Mouse (Mus musculus) stomach, embryonic 14.5 days (tissue): ENCODE data around the gene Smco4. TPM values are rescaled to one million over a fixed set of nuclear protein-coding genes. Genes with fewer than 3 reads are reported as not detected.
"Not testable (repeated sequence)": the region's sequence is repeated elsewhere in the genome, so short reads cannot be mapped to it uniquely, and the experiment has no call there.

Source experiments
- ATAC-seq: fragments of 200-750 bp; cut with Nextera tagmentation; 2 replicates; pipeline ENCODE4 v1.8.0; 2017; ENCODE audit warnings: low read depth, moderate TSS enrichment; ENCODE audit not compliant: insufficient number of reproducible peaks, insufficient read depth, low FRiP score
- H3K27ac ChIP-seq: fragments of 300-500 bp; sonication (generic); 2 replicates; pipeline ENCODE4 v1.5.1; 2014; ENCODE audit warnings: mild to moderate bottlenecking, low read length, moderate library complexity, mixed read lengths
- H3K27me3 ChIP-seq: fragments of 300-500 bp; sonication (generic); 2 replicates; pipeline ENCODE4 v1.6.1; 2014; ENCODE audit warnings: low read length, control low read depth, mixed read lengths; ENCODE audit not compliant: control insufficient read depth, insufficient read depth
- H3K36me3 ChIP-seq: fragments of 300-500 bp; sonication (generic); 2 replicates; pipeline ENCODE4 v1.6.1; 2014; ENCODE audit warnings: mild to moderate bottlenecking, control low read depth, low read length, moderate library complexity, mixed read lengths; ENCODE audit not compliant: control insufficient read depth, insufficient read depth
- H3K4me1 ChIP-seq: fragments of 300-500 bp; sonication (generic); 2 replicates; pipeline ENCODE4 v1.6.1; 2014; ENCODE audit warnings: low read length, control low read depth, mixed read lengths; ENCODE audit not compliant: control insufficient read depth, insufficient read depth
- H3K4me2 ChIP-seq: fragments of 300-500 bp; sonication (generic); replicated peaks from 2 replicates; pipeline ENCODE4 v1.6.1; 2014; ENCODE audit warnings: low read depth, low read length, control low read depth
- H3K4me3 ChIP-seq: fragments of 300-500 bp; sonication (generic); 2 replicates; pipeline ENCODE4 v1.5.1; 2014; ENCODE audit warnings: low read depth, low read length, control low read depth
- H3K9ac ChIP-seq: fragments of 300-500 bp; sonication (generic); replicated peaks from 2 replicates; pipeline ENCODE4 v1.6.1; 2014; ENCODE audit warnings: low read depth, mild to moderate bottlenecking, control low read depth, low read length, moderate library complexity, mixed read lengths
- H3K9me3 ChIP-seq: fragments of 300-500 bp; sonication (generic); 2 replicates; pipeline ENCODE4 v1.6.1; 2016; ENCODE audit warnings: low read depth, low read length, control low read depth; ENCODE audit not compliant: control insufficient read depth
- WGBS: fragments of 180-500 bp; shearing (Covaris S2); extraction: QIAGEN DNeasy Blood & Tissue Kit; methylation state at CpG from one replicate; pipeline ENCODE4 v1.1.7; 2014; 5-methylcytosine and 5-hydroxymethylcytosine counted together
- polyA plus RNA-seq: library from polyadenylated mRNA; unstranded; fragments of >200 nt; fragmentation: Nextera tagmentation; extraction: Ambion mirVana; gene quantifications from 2 replicates; pipeline ENCODE4 v1.2.1, GENCODE M21; 2014

Gene Smco4
- polyA plus RNA-seq, 1 experiment from 2014 or later, result 5.3 TPM

GRCm38 (mm10) chr9:15537455-15538048 lies 44.3 kb downstream of the Smco4 start:
- Histone ChIP-seq H3K27ac (no peak overlapping the region), H3K4me2 (no peak overlapping the region), H3K4me1 (no peaks in the 10 kb centered on the region), H3K36me3 (no peaks in the 10 kb centered on the region), H3K27me3 (no peaks in the 10 kb centered on the region), H3K4me3 (no peak overlapping the region), H3K9me3 (no peaks in the 10 kb centered on the region), H3K9ac (no peak overlapping the region)
- no peak for ATAC-seq
- 87% methylated on average over 3 of the region's 3 CpGs for WGBS

GRCm38 (mm10) chr9:15538979-15539533 lies 45.8 kb downstream of the Smco4 start:
- H3K4me2 ChIP-seq, result no peak overlapping the region
- H3K9me3 ChIP-seq, result no peaks in the 10 kb centered on the region
- H3K36me3 ChIP-seq, result no peaks in the 10 kb centered on the region
- WGBS, result 87% methylated on average over 8 of the region's 8 CpGs
- H3K27me3 ChIP-seq, result no peaks in the 10 kb centered on the region
- no peak overlapping the region for H3K4me3 ChIP-seq
- H3K27ac ChIP-seq, result no peak overlapping the region
- no peaks in the 10 kb centered on the region for H3K4me1 ChIP-seq
- no peak for ATAC-seq
- H3K9ac ChIP-seq, result no peak overlapping the region

- ATAC-seq, result no peak
- no peak overlapping the region for H3K27ac ChIP-seq
Observed at GRCm38 (mm10) chr9:15541735-15542354, 48.6 kb downstream of the Smco4 start.

GRCm38 (mm10) chr9:15550461-15550961 lies 57.3 kb downstream of the Smco4 start:
- H3K4me2 ChIP-seq, result no peak overlapping the region
- no peaks in the 10 kb centered on the region for H3K9me3 ChIP-seq
- WGBS, result 75% methylated on average over 4 of the region's 4 CpGs
- no peak overlapping the region for H3K27ac ChIP-seq
- H3K36me3 ChIP-seq, result no peaks in the 10 kb centered on the region
- H3K4me1 ChIP-seq, result no peaks in the 10 kb centered on the region
- ATAC-seq, result no peak
- no peaks in the 10 kb centered on the region for H3K27me3 ChIP-seq
- H3K4me3 ChIP-seq, result no peak overlapping the region
- no peak overlapping the region for H3K9ac ChIP-seq

More at GRCm38 (mm10) chr9:15541735-15542354, 48.6 kb downstream of the Smco4 start:
- WGBS, result 62% methylated on average over 5 of the region's 5 CpGs
- H3K27me3 ChIP-seq, result no peaks in the 10 kb centered on the region
- no peaks in the 10 kb centered on the region for H3K4me1 ChIP-seq
- no peak overlapping the region for H3K4me3 ChIP-seq
- H3K4me2 ChIP-seq, result no peak overlapping the region
- no peak overlapping the region for H3K9ac ChIP-seq
- H3K36me3 ChIP-seq, result no peaks in the 10 kb centered on the region
- no peaks in the 10 kb centered on the region for H3K9me3 ChIP-seq

GRCm38 (mm10) chr9:15551073-15551472 lies 57.8 kb downstream of the Smco4 start:
- 87% methylated on average over 6 of the region's 6 CpGs for WGBS
- not testable (repeated sequence) for H3K4me1 ChIP-seq, H3K27ac ChIP-seq, H3K4me3 ChIP-seq, H3K27me3 ChIP-seq, H3K9ac ChIP-seq, H3K4me2 ChIP-seq, H3K9me3 ChIP-seq, H3K36me3 ChIP-seq, ATAC-seq

- H3K9me3 ChIP-seq, result no peaks in the 10 kb centered on the region
- H3K9ac ChIP-seq, result no peak overlapping the region
- H3K27ac ChIP-seq, result no peak overlapping the region
- H3K27me3 ChIP-seq, result no peaks in the 10 kb centered on the region
- 50% methylated on average over 15 of the region's 15 CpGs for WGBS
- no peak overlapping the region for H3K4me2 ChIP-seq
- no peak for ATAC-seq
- no peaks in the 10 kb centered on the region for H3K36me3 ChIP-seq
- H3K4me3 ChIP-seq, result no peak overlapping the region
- no peaks in the 10 kb centered on the region for H3K4me1 ChIP-seq
Observed at GRCm38 (mm10) chr9:15551933-15552851, 59.0 kb downstream of the Smco4 start.

- H3K4me1 ChIP-seq, result no peaks in the 10 kb centered on the region
- 86% methylated on average over 8 of the region's 8 CpGs for whole genome bisulfite sequencing
- no peaks in the 10 kb centered on the region for H3K9me3 ChIP-seq
- no peak overlapping the region for H3K4me2 ChIP-seq
- H3K27me3 ChIP-seq, result no peaks in the 10 kb centered on the region
- no peak overlapping the region for H3K27ac ChIP-seq
- no peak overlapping the region for H3K9ac ChIP-seq
- H3K36me3 ChIP-seq, result no peaks in the 10 kb centered on the region
- no peak overlapping the region for H3K4me3 ChIP-seq
- no peak for ATAC-seq
Observed at GRCm38 (mm10) chr9:15553322-15553721, 60.1 kb downstream of the Smco4 start.

- Histone ChIP-seq H3K27me3 (no peaks in the 10 kb centered on the region), H3K9ac (no peak overlapping the region), H3K4me2 (no peak overlapping the region), H3K9me3 (no peaks in the 10 kb centered on the region), H3K4me3 (no peak overlapping the region), H3K36me3 (no peaks in the 10 kb centered on the region), H3K4me1 (no peaks in the 10 kb centered on the region), H3K27ac (no peak overlapping the region)
- 65% methylated on average over 3 of the region's 3 CpGs for WGBS
- no peak for ATAC-seq
Observed at GRCm38 (mm10) chr9:15560451-15560850, 67.2 kb downstream of the Smco4 start.
